Mouse (Mus musculus): ENCODE measurements around the gene Birc5. TPM values are rescaled to one million over a fixed set of nuclear protein-coding genes. Genes with fewer than 3 reads are reported as not detected.

Birc5 gene
- polyA plus RNA-seq, 1 experiment = 47.2 TPM

GRCm38 (mm10) chr11:117894676-117895075 is 45.6 kb downstream of the Birc5 start:
- no peak for TF ChIP-seq GATA1 (IDR thresholded peaks at IDR 0.05; ENCODE audit: low read length)
- no peak for TF ChIP-seq TAL1 (IDR thresholded peaks at IDR 0.05; ENCODE audit: low read length)
- Histone ChIP-seq H3K4me3 (replicated peaks) (no peak overlapping the region), H3K36me3 (ENCODE audit: control insufficient read depth) (no peaks in the 10 kb centered on the region), H3K9me3 (ENCODE audit: control insufficient read depth, low read length) (no peaks in the 10 kb centered on the region), H3K27me3 (ENCODE audit: control insufficient read depth) (peaks cover 12% of the 10 kb centered on the region), H3K4me1 (ENCODE audit: control insufficient read depth) (no peaks in the 10 kb centered on the region)

GRCm38 (mm10) chr11:117896533-117896932 is 47.5 kb downstream of the Birc5 start:
- H3K4me1 ChIP-seq (ENCODE audit: control insufficient read depth) = no peaks in the 10 kb centered on the region
- H3K9me3 ChIP-seq (ENCODE audit: control insufficient read depth, low read length) = no peaks in the 10 kb centered on the region
- TF ChIP-seq TAL1 (IDR thresholded peaks at IDR 0.05; ENCODE audit: low read length) (no peak), GATA1 (IDR thresholded peaks at IDR 0.05; ENCODE audit: low read length) (no peak)
- no peaks in the 10 kb centered on the region for H3K27me3 ChIP-seq (ENCODE audit: control insufficient read depth)
- H3K36me3 ChIP-seq (ENCODE audit: control insufficient read depth) = no peaks in the 10 kb centered on the region
- H3K4me3 ChIP-seq (replicated peaks) = no peak overlapping the region

GRCm38 (mm10) chr11:117902282-117902681 is 53.2 kb downstream of the Birc5 start:
- H3K4me1 ChIP-seq (ENCODE audit: control insufficient read depth) = no peaks in the 10 kb centered on the region
- TF ChIP-seq TAL1 (IDR thresholded peaks at IDR 0.05; ENCODE audit: low read length) = no peak
- TF ChIP-seq GATA1 (IDR thresholded peaks at IDR 0.05; ENCODE audit: low read length) = no peak

GRCm38 (mm10) chr11:117904442-117904841 is 55.4 kb downstream of the Birc5 start:
- TF ChIP-seq GATA1 (IDR thresholded peaks at IDR 0.05; ENCODE audit: low read length) = no peak
- TF ChIP-seq TAL1 (IDR thresholded peaks at IDR 0.05; ENCODE audit: low read length) = no peak
- Histone ChIP-seq H3K36me3 (ENCODE audit: control insufficient read depth) (no peaks in the 10 kb centered on the region), H3K4me3 (replicated peaks) (no peak overlapping the region), H3K9me3 (ENCODE audit: control insufficient read depth, low read length) (no peaks in the 10 kb centered on the region), H3K27me3 (ENCODE audit: control insufficient read depth) (peaks cover under 1% of the 10 kb centered on the region; the same call in 1 of the 2 replicates), H3K4me1 (ENCODE audit: control insufficient read depth) (no peaks in the 10 kb centered on the region)

More at GRCm38 (mm10) chr11:117902282-117902681, 53.2 kb downstream of the Birc5 start:
- no peak overlapping the region for H3K4me3 ChIP-seq (replicated peaks)
- H3K27me3 ChIP-seq (ENCODE audit: control insufficient read depth) = no peaks in the 10 kb centered on the region
- H3K9me3 ChIP-seq (ENCODE audit: control insufficient read depth, low read length) = no peaks in the 10 kb centered on the region
- H3K36me3 ChIP-seq (ENCODE audit: control insufficient read depth) = no peaks in the 10 kb centered on the region

Other genes with a start within 250 kb of the Birc5 start
- gene Tnrc6c, start 195.0 kb upstream of the Birc5 start, polyA plus RNA-seq (2012) = 0.71 and 0.76 TPM in 2 replicates
- 39.5 and 54.7 TPM in 2 replicates for gene Tmc8, start 67.2 kb upstream of the Birc5 start, polyA plus RNA-seq (2012)
- 61.5 and 62.4 TPM in 2 replicates for gene Tmc6, start 67.1 kb upstream of the Birc5 start, polyA plus RNA-seq (2012)
- gene 6030468B19Rik, start 51.6 kb upstream of the Birc5 start, polyA plus RNA-seq (2012) = 202 and 213 TPM in 2 replicates
- 0.16 TPM in 2 replicates for gene Gm20708, start 39.6 kb upstream of the Birc5 start, polyA plus RNA-seq (2012)
- 7.2 and 10.2 TPM in 2 replicates for gene Syngr2, start 39.6 kb upstream of the Birc5 start, polyA plus RNA-seq (2012)
- 0.41 and 2.3 TPM in 2 replicates for gene Afmid, start 23.3 kb upstream of the Birc5 start, polyA plus RNA-seq (2012)
- gene Tk1, start 23.2 kb upstream of the Birc5 start, polyA plus RNA-seq (2012) = 17.8 and 29.7 TPM in 2 replicates
- gene Tmem235, start 11.5 kb downstream of the Birc5 start, polyA plus RNA-seq (2012) = not detected in 2 replicates
- gene Tha1, start 24.2 kb downstream of the Birc5 start, polyA plus RNA-seq (2012) = 0.13 TPM in 1 of 2 replicates, not detected in the other
- gene Socs3, start 120.8 kb downstream of the Birc5 start, polyA plus RNA-seq (2012) = 1.9 and 2.0 TPM in 2 replicates
- 2.6 and 2.8 TPM in 2 replicates for gene Pgs1, start 137.0 kb downstream of the Birc5 start, polyA plus RNA-seq (2012)